1 mouse cellular context compared by ENCODE assay signal in genomic region chr2:26389154-26389690, GRCm38 (mm10).
TF ChIP-seq lines count a peak whose summit lies in the region.

Gene Entr1, minus strand, starts transcription at chr2:26389316.
Gene Pmpca, plus strand, starts transcription at chr2:26389339.

TF ChIP-seq in CH12.LX, 34 proteins besides CTCF, POLR2A, EP300 and RAD21 (continued from another document):
- TF ChIP-seq BHLHE40 (IDR thresholded peaks at IDR 0.05; ENCODE audit: low read depth, low read length) (no peak), RCOR1 (conservative IDR thresholded peaks at IDR 0.05; ENCODE audit: low read depth, low read length) (no peak), GABPA (IDR thresholded peaks at IDR 0.05; ENCODE audit: insufficient replicate concordance, low read depth, low read length) (no peak; the same call in 1 of the 2 replicates), ETS1 (conservative IDR thresholded peaks at IDR 0.05; ENCODE audit: low read depth, low read length) (no peak), E2F4 (IDR thresholded peaks at IDR 0.05; ENCODE audit: insufficient replicate concordance, low read depth, low read length) (no peak), SIN3A (IDR thresholded peaks at IDR 0.05; ENCODE audit: low read length) (peak; percentile 91), ZC3H11A (IDR thresholded peaks at IDR 0.05; ENCODE audit: low read depth, low read length) (no peak), ZNF384 (IDR thresholded peaks at IDR 0.05; ENCODE audit: low read depth, low read length) (no peak), USF2 (conservative IDR thresholded peaks at IDR 0.05; ENCODE audit: low read depth, low read length) (no peak), SMC3 (IDR thresholded peaks at IDR 0.05; ENCODE audit: low read depth, low read length) (no peak), MAX (IDR thresholded peaks at IDR 0.05; ENCODE audit: low read length) (peak; percentile 64; the same call in 1 of the 2 replicates), POLR2AphosphoS2 (IDR thresholded peaks at IDR 0.05; ENCODE audit: low read depth, low read length) (peak; percentile 89; the same call in 1 of the 2 replicates), JUND (conservative IDR thresholded peaks at IDR 0.05; ENCODE audit: low read depth, low read length) (no peak), NELFE (IDR thresholded peaks at IDR 0.05; ENCODE audit: low read depth, low read length) (peak; percentile 93), MXI1 (IDR thresholded peaks at IDR 0.05; ENCODE audit: low read depth, low read length) (peak; percentile 89), MEF2A (IDR thresholded peaks at IDR 0.05; ENCODE audit: borderline replicate concordance, low read depth, low read length) (peak; percentile 74; the same call in 1 of the 2 replicates), ELF1 (IDR thresholded peaks at IDR 0.05; ENCODE audit: low read depth, low read length) (peak; percentile 93), UBTF (IDR thresholded peaks at IDR 0.05; ENCODE audit: low read depth, low read length) (no peak), HCFC1 (IDR thresholded peaks at IDR 0.05; ENCODE audit: low read depth, low read length) (peak; percentile 84), TCF12 (IDR thresholded peaks at IDR 0.05; ENCODE audit: low read depth, low read length) (peak; percentile 89), CHD1 (IDR thresholded peaks at IDR 0.05; ENCODE audit: low read depth, low read length) (no peak), USF1 (IDR thresholded peaks at IDR 0.05; ENCODE audit: low read depth, low read length) (no peak), MAFK (IDR thresholded peaks at IDR 0.05; ENCODE audit: insufficient replicate concordance, low read length) (no peak), KAT2A (IDR thresholded peaks at IDR 0.05; ENCODE audit: insufficient replicate concordance, low read length) (peak; percentile 81; the same call in 1 of the 2 replicates), NRF1 (IDR thresholded peaks at IDR 0.05; ENCODE audit: low read depth, low read length) (peak; percentile 82), IRF4 (IDR thresholded peaks at IDR 0.05; ENCODE audit: low read depth, low read length) (0 out of 2 replicates have a peak, but pooled peaks have one; percentile 16)
TF ChIP-seq in CH12.LX: peak in this region for 14.
